Mouse (Mus musculus): ENCODE data around the gene Nkpd1. TPM values are rescaled to one million over a fixed set of nuclear protein-coding genes. Genes with fewer than 3 reads are reported as not detected.

Gene Nkpd1
- total and polyA plus RNA-seq, 3 experiments: 1.1 to 2.1 (median 1.9) TPM

- Histone ChIP-seq H3K4me1 (ENCODE audit: control insufficient read depth in 1 of 2, insufficient read depth in 2 of 2) (peaks cover 11 to 21% of the 10 kb centered on the region in 2 experiments), H3K4me2 (ENCODE audit: insufficient read depth, low read depth, poor library complexity, severe bottlenecking) (no peak overlapping the region), H3K27me3 (replicated peaks) (no peaks in the 10 kb centered on the region), H3K79me2 (replicated peaks; ENCODE audit: control insufficient read depth, extremely low read depth, insufficient read depth, poor library complexity, severe bottlenecking) (peaks cover 14% of the 10 kb centered on the region), H3K4me3 (replicated peaks in 1 of 3; ENCODE audit: low read depth in 2 of 3, low read length in 2 of 3, poor library complexity in 1 of 3) (no peak overlapping the region), H3K36me3 (replicated peaks in 1 of 2; ENCODE audit: control insufficient read depth in 1 of 2, insufficient read depth in 1 of 2, low read length in 1 of 2) (peaks cover 0 to 20% of the 10 kb centered on the region in 2 experiments), H3K9ac (ENCODE audit: insufficient read depth, low read depth) (no peak overlapping the region), H3K9me3 (replicated peaks; ENCODE audit: low read length) (peaks cover 2% of the 10 kb centered on the region), H3K27ac (ENCODE audit: insufficient read depth, low read depth) (no peak overlapping the region)
- DNase-seq (ENCODE audit: extremely low read depth): peak; percentile 29
- in situ Hi-C loops (cut with MboI; ENCODE audit: low pct_ligation_motif_present, low pct_unique_long_range_greater_than_20kb, low sequenced_read_pairs) (loop anchor here (5.0 to 10.0 kb wide), 3 partner anchors 36 to 368 kb away; partner anchors contain the start of genes Gemin7 and Zfp296), dilution Hi-C loops (cut with MboI; ENCODE audit: extremely low pct_ligation_motif_present, extremely low pct_unique_long_range_greater_than_20kb, low sequenced_read_pairs) (no loop called here)
- no peak for TF ChIP-seq ZC3H11A (IDR thresholded peaks at IDR 0.05; ENCODE audit: low read depth, low read length)
- TF ChIP-seq TBP (conservative IDR thresholded peaks at IDR 0.05; ENCODE audit: low read depth, low read length): no peak
- no peak for TF ChIP-seq MAX (IDR thresholded peaks at IDR 0.05; ENCODE audit: low read length)
- TF ChIP-seq ZKSCAN1 (IDR thresholded peaks at IDR 0.05; ENCODE audit: borderline replicate concordance, low read depth, low read length): no peak
- no peak for TF ChIP-seq GABPA (IDR thresholded peaks at IDR 0.05; ENCODE audit: insufficient replicate concordance, low read depth, low read length)
- TF ChIP-seq ZMIZ1 (IDR thresholded peaks at IDR 0.05; ENCODE audit: low read depth, low read length): no peak
- no peak for TF ChIP-seq EP300 (IDR thresholded peaks at IDR 0.05; ENCODE audit: low read length)
- peak in 1 of 2 experiments; percentile 38; a peak in 2 of 4 replicates for TF ChIP-seq CTCF (conservative IDR thresholded peaks at IDR 0.05 in 1 of 2, IDR thresholded peaks at IDR 0.05 in 1 of 2; ENCODE audit: low read depth in 2 of 2, low read length in 2 of 2)
- TF ChIP-seq ZNF384 (IDR thresholded peaks at IDR 0.05; ENCODE audit: low read depth, low read length): no peak
- TF ChIP-seq USF1 (IDR thresholded peaks at IDR 0.05; ENCODE audit: low read depth, low read length): no peak
- no peak for TF ChIP-seq JUN (IDR thresholded peaks at IDR 0.05; ENCODE audit: insufficient read depth, low read depth, low read length)
- TF ChIP-seq MAZ (IDR thresholded peaks at IDR 0.05; ENCODE audit: low read depth, low read length): no peak
- no peak for TF ChIP-seq ELF1 (IDR thresholded peaks at IDR 0.05; ENCODE audit: low read depth, low read length)
- no peak for TF ChIP-seq KAT2A (IDR thresholded peaks at IDR 0.05; ENCODE audit: insufficient replicate concordance, low read length)
- TF ChIP-seq JUND (conservative IDR thresholded peaks at IDR 0.05; ENCODE audit: low read depth, low read length): no peak
- TF ChIP-seq SMC3 (IDR thresholded peaks at IDR 0.05; ENCODE audit: low read depth, low read length): peak; percentile 27
Measured at GRCm38 (mm10) chr7:19506326-19506725, 11.3 kb upstream of the Nkpd1 start.

GRCm38 (mm10) chr7:19506969-19507611, 10.5 kb upstream of the Nkpd1 start:
- dilution Hi-C loops (cut with MboI; ENCODE audit: extremely low pct_ligation_motif_present, extremely low pct_unique_long_range_greater_than_20kb, low sequenced_read_pairs) (no loop called here), in situ Hi-C loops (cut with MboI; ENCODE audit: low pct_ligation_motif_present, low pct_unique_long_range_greater_than_20kb, low sequenced_read_pairs) (loop anchor here (5.0 to 10.0 kb wide), 3 partner anchors 35 to 368 kb away; partner anchors contain the start of genes Gemin7 and Zfp296)
- Histone ChIP-seq H3K9ac (ENCODE audit: insufficient read depth, low read depth) (no peak overlapping the region), H3K79me2 (replicated peaks; ENCODE audit: control insufficient read depth, extremely low read depth, insufficient read depth, poor library complexity, severe bottlenecking) (peaks cover 14% of the 10 kb centered on the region), H3K4me1 (ENCODE audit: control insufficient read depth in 1 of 2, insufficient read depth in 2 of 2) (peaks cover 11 to 28% of the 10 kb centered on the region in 2 experiments), H3K27me3 (replicated peaks) (no peaks in the 10 kb centered on the region), H3K36me3 (replicated peaks in 1 of 2; ENCODE audit: control insufficient read depth in 1 of 2, insufficient read depth in 1 of 2, low read length in 1 of 2) (peaks cover 0 to 21% of the 10 kb centered on the region in 2 experiments), H3K27ac (ENCODE audit: insufficient read depth, low read depth) (no peak overlapping the region), H3K4me2 (ENCODE audit: insufficient read depth, low read depth, poor library complexity, severe bottlenecking) (no peak overlapping the region), H3K9me3 (replicated peaks; ENCODE audit: low read length) (peaks cover 2% of the 10 kb centered on the region), H3K4me3 (replicated peaks in 1 of 3; ENCODE audit: low read depth in 2 of 3, low read length in 2 of 3, poor library complexity in 1 of 3) (peak overlapping the region in 1 of 3 experiments; percentile 90)
- no peak for DNase-seq (ENCODE audit: extremely low read depth)
- TF ChIP-seq ZMIZ1 (IDR thresholded peaks at IDR 0.05; ENCODE audit: low read depth, low read length) (no peak), JUND (conservative IDR thresholded peaks at IDR 0.05; ENCODE audit: low read depth, low read length) (no peak), UBTF (IDR thresholded peaks at IDR 0.05; ENCODE audit: low read depth, low read length) (no peak), POLR2AphosphoS2 (IDR thresholded peaks at IDR 0.05; ENCODE audit: low read depth, low read length) (no peak), EP300 (IDR thresholded peaks at IDR 0.05; ENCODE audit: low read length) (no peak), MYC (IDR thresholded peaks at IDR 0.05; ENCODE audit: low read depth, low read length) (no peak), MXI1 (IDR thresholded peaks at IDR 0.05; ENCODE audit: low read depth, low read length) (no peak), PAX5 (IDR thresholded peaks at IDR 0.05; ENCODE audit: low read length) (no peak), ELF1 (IDR thresholded peaks at IDR 0.05; ENCODE audit: low read depth, low read length) (no peak), ZC3H11A (IDR thresholded peaks at IDR 0.05; ENCODE audit: low read depth, low read length) (no peak), MAX (IDR thresholded peaks at IDR 0.05; ENCODE audit: low read length) (no peak), HCFC1 (IDR thresholded peaks at IDR 0.05; ENCODE audit: low read depth, low read length) (no peak), GABPA (IDR thresholded peaks at IDR 0.05; ENCODE audit: insufficient replicate concordance, low read depth, low read length) (no peak), KAT2A (IDR thresholded peaks at IDR 0.05; ENCODE audit: insufficient replicate concordance, low read length) (no peak)

All from CH12.LX (cell line).